Mouse (Mus musculus) erythroblast, embryonic 14.5 days (primary cell): ENCODE results near the gene Idnk. TPM values are rescaled to one million over a fixed set of nuclear protein-coding genes. Genes with fewer than 3 reads are reported as not detected.
"Not testable (repeated sequence)": the region's sequence is repeated elsewhere in the genome, so short reads cannot be mapped to it uniquely, and the experiment has no call there.

ENCODE experiments used
- H3K27me3 ChIP-seq: 2 replicates; pipeline ENCODE4 v1.6.1; 2012; ENCODE audit warnings: inconsistent platforms; ENCODE audit not compliant: control insufficient read depth
- H3K36me3 ChIP-seq: 2 replicates; pipeline ENCODE4 v1.6.1; 2012; ENCODE audit warnings: mild to moderate bottlenecking, inconsistent platforms; ENCODE audit not compliant: control insufficient read depth
- H3K4me1 ChIP-seq: 2 replicates; pipeline ENCODE4 v1.6.1; 2012; ENCODE audit warnings: inconsistent platforms; ENCODE audit not compliant: control insufficient read depth
- H3K4me3 ChIP-seq: replicated peaks from 2 replicates; pipeline ENCODE3; 2012; ENCODE audit warnings: moderate library complexity, mild to moderate bottlenecking, inconsistent platforms
- H3K9me3 ChIP-seq: 2 replicates; pipeline ENCODE4 v1.6.1; 2012; ENCODE audit warnings: low read length, inconsistent platforms, mixed read lengths; ENCODE audit not compliant: control insufficient read depth
- GATA1 ChIP-seq: IDR thresholded peaks from 2 replicates; pipeline ENCODE4 v1.6.1; 2012; ENCODE audit warnings: low read length, inconsistent platforms, mixed read lengths
- TAL1 ChIP-seq: IDR thresholded peaks from 3 replicates; pipeline ENCODE4 v1.6.1; 2012; ENCODE audit warnings: low read length, inconsistent platforms, mixed read lengths
- polyA plus RNA-seq: library from polyadenylated mRNA; stranded (reverse); fragments of >175 nt; gene quantifications from 2 replicates; pipeline ENCODE4 v1.2.3, GENCODE M21; 2012

Gene Idnk
- polyA plus RNA-seq, 1 experiment = 1.2 TPM

DNA sequence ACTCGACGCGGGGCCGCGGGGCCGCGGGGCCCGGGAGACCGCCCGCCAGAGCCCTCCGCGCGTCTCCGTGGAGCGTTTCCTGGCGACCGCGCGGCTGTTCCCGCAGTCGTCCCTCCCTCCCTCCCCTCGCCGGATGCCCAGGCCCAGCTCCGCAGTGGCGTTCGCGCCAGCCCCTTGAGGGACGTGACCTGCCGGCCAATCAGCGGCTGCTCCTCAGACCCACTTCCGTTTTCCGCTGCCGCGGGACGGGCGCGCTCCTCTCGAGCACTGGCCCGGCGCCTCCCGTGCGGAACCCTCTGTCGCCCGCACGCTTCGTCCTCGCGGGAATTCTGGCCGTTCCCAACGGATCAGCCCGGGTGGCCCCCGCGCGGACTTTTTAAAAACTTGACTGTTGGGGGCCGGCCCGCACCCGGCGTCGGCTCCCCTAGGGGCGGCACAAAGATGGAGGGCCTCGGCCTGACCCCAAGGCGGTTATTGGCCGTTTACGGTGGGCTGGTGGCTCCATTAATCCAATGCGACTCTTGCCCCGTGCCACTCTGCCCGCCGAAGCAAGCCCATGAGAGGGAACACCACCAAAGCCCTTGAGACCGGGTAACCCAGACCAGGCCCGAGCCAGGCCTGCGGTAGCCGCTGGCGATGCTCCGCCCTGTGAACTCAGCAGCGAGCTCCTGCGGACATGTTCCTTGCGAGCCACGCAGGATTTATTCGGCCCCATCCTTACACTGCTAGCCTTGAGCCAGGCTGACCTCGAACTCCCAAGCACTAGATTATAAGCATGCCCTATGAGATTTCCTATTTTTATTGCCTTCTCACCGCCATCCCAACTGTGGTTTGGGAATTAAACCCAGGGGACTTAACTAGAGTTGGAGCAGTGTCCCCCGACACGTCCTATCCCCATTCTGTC is 28.4 kb upstream of the Idnk start:
- Histone ChIP-seq H3K4me1 (peaks cover 39% of the 10 kb centered on the region), H3K36me3 (peaks cover 30% of the 10 kb centered on the region), H3K4me3 (peak overlapping the region; percentile 100), H3K27me3 (no peaks in the 10 kb centered on the region; the same call in 1 of the 2 replicates), H3K9me3 (no peaks in the 10 kb centered on the region)
- TF ChIP-seq TAL1 = no peak
- no peak for TF ChIP-seq GATA1

GRCm38 (mm10) chr13:58129687-58130246 is 27.7 kb upstream of the Idnk start:
- Histone ChIP-seq H3K9me3 (peaks cover 3% of the 10 kb centered on the region), H3K36me3 (peaks cover 23% of the 10 kb centered on the region), H3K27me3 (no peaks in the 10 kb centered on the region; the same call in 1 of the 2 replicates), H3K4me1 (peaks cover 32% of the 10 kb centered on the region), H3K4me3 (peak overlapping the region; percentile 100)
- no peak for TF ChIP-seq GATA1
- TF ChIP-seq TAL1 = no peak

GRCm38 (mm10) chr13:58131692-58132091 is 25.8 kb upstream of the Idnk start:
- no peak overlapping the region for H3K4me3 ChIP-seq
- TF ChIP-seq GATA1 (no peak), TAL1 (no peak)
- H3K27me3 ChIP-seq = no peaks in the 10 kb centered on the region; the same call in 1 of the 2 replicates
- peaks cover 4% of the 10 kb centered on the region for H3K36me3 ChIP-seq
- H3K9me3 ChIP-seq = peaks cover 12% of the 10 kb centered on the region
- peaks cover 16% of the 10 kb centered on the region for H3K4me1 ChIP-seq

DNA sequence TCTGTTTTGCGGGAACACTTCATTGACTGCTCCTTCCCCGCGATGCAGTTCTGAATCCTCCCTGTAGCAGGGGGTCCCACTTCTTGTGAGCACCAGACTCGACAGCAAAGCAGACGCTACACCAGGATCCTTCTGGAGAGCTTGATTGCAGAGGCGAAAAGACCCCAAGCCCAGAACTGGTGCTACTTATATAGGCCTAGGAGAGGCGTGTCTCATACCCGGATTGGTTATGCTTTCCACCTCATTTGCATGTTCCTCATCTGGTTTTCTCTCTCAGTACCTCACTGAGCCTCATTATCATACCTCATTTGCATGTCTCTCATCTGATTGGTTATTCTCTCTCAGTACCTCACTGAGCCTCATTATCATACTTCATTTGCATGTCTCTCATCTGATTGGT is 10.8 kb upstream of the Idnk start:
- Histone ChIP-seq H3K9me3 (peaks cover 11% of the 10 kb centered on the region), H3K27me3 (peaks cover 19% of the 10 kb centered on the region), H3K4me1 (peaks cover 20% of the 10 kb centered on the region)
- H3K4me3 ChIP-seq, H3K36me3 ChIP-seq: not testable (repeated sequence)

GRCm38 (mm10) chr13:58147760-58148159 is 9.7 kb upstream of the Idnk start:
- Histone ChIP-seq H3K4me3 (no peak overlapping the region), H3K36me3 (no peaks in the 10 kb centered on the region), H3K4me1 (peaks cover 20% of the 10 kb centered on the region), H3K27me3 (peaks cover 19% of the 10 kb centered on the region), H3K9me3 (peaks cover 11% of the 10 kb centered on the region)
- TF ChIP-seq TAL1 = no peak
- no peak for TF ChIP-seq GATA1

DNA sequence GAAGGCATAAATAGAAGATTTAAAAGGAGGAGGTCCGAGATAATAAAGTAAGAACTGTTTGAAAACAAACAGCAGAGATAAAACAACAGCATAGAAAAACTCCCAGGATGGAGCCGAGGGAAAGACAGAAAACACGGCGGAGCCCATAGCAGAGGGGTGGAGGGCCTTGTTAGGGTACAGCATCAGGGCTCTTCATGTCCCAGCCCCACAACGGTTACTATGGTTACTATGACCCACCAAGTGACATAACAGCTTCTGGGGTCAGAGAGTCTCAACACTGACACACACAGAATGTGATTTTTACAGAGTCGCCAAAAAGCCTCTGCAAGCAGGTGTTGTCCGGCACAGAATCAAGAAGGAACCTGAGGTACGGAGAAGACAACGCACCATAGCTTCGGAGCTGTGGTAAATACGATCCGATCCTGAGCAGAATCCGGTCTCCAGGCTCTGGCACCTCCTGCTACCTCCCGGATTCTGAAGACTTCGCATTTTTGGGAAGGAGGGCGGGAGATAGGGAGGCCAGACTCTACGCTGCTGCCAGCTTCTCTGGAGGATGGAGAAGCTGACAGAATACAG is 9.1 kb upstream of the Idnk start:
- Histone ChIP-seq H3K36me3 (no peaks in the 10 kb centered on the region), H3K9me3 (peaks cover 11% of the 10 kb centered on the region), H3K4me1 (peaks cover 20% of the 10 kb centered on the region), H3K27me3 (peaks cover 19% of the 10 kb centered on the region), H3K4me3 (peak overlapping the region; percentile 62)
- no peak for TF ChIP-seq TAL1
- no peak for TF ChIP-seq GATA1

GRCm38 (mm10) chr13:58149033-58149558 is 8.4 kb upstream of the Idnk start:
- TF ChIP-seq TAL1 (no peak), GATA1 (no peak)
- H3K4me3 ChIP-seq = peak overlapping the region; percentile 62
- peaks cover 11% of the 10 kb centered on the region for H3K9me3 ChIP-seq
- H3K27me3 ChIP-seq = peaks cover 19% of the 10 kb centered on the region
- H3K4me1 ChIP-seq = peaks cover 20% of the 10 kb centered on the region
- no peaks in the 10 kb centered on the region for H3K36me3 ChIP-seq

GRCm38 (mm10) chr13:58149629-58150028 is 7.8 kb upstream of the Idnk start:
- H3K4me1 ChIP-seq = peaks cover 20% of the 10 kb centered on the region
- TF ChIP-seq GATA1 (no peak), TAL1 (no peak)
- H3K36me3 ChIP-seq = no peaks in the 10 kb centered on the region
- peaks cover 19% of the 10 kb centered on the region for H3K27me3 ChIP-seq
- H3K4me3 ChIP-seq = no peak overlapping the region
- H3K9me3 ChIP-seq = peaks cover 11% of the 10 kb centered on the region

DNA sequence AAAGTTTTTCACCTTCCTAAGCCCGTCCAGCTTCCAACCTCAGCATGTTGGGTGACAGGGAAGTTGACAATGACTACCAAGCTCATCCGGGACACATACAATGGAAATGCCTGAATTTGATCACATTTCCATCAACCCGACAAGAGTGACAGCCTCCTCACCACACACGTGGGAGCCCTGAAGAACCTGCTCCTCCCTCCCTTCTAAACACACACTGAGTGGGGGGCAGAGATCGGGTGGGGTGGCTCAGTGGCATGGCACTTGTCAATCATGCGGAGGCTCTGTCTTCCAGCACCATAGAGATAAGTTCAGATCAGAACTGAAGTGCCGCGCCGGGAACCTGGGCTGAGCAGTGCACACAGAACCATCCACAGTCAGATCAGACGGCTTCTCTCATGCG is 7.0 kb upstream of the Idnk start:
- TF ChIP-seq TAL1 = no peak
- TF ChIP-seq GATA1 = no peak
- Histone ChIP-seq H3K27me3 (peaks cover 19% of the 10 kb centered on the region), H3K9me3 (peaks cover 11% of the 10 kb centered on the region), H3K4me1 (peaks cover 21% of the 10 kb centered on the region), H3K4me3 (no peak overlapping the region), H3K36me3 (no peaks in the 10 kb centered on the region)
